ENCODE assay signal across 25 mouse cellular contexts in genomic region chr7:100995951-100996350, GRCm38 (mm10). TPM values are rescaled to one million over a fixed set of nuclear protein-coding genes. Genes with fewer than 3 reads are reported as not detected.
DNase-seq lines count a peak whose midpoint lies in the region; ATAC-seq lines count a peak whose summit lies in the region.
"Had no signal": no experiment of that assay in that cellular context is flagged by ENCODE, and none has a peak within 500 bp of the region (broad histone marks: within the 10 kb centered on the region; RNA-seq: fewer than 3 reads in every experiment).

No protein-coding gene starts in this region.

- peak; percentile 65 for ATAC-seq in liver, embryonic 13.5 days (ENCODE audit: low read depth)
- ATAC-seq in liver, embryonic 12.5 days: no peak
- 0 out of 2 replicates have a peak, but pooled peaks have one; percentile 22 for ATAC-seq in megakaryocyte progenitor cell, adult 5-6 weeks (replicated peaks; ENCODE audit: poor library complexity)
- ATAC-seq: forebrain, embryonic 15.5 days; hindbrain, embryonic 16.5 days; intestine, embryonic 15.5 days had no signal

- no peak overlapping the region for H3K4me3 ChIP-seq in liver, embryonic 13.5 days (replicated peaks)
- no peak overlapping the region for H3K4me3 ChIP-seq in liver, embryonic 12.5 days
- H3K4me3 ChIP-seq: embryonic facial prominence, embryonic 10.5 days; embryonic facial prominence, embryonic 13.5 days; erythroblast, embryonic 14.5 days; forebrain, embryonic 12.5 days; forebrain, embryonic 15.5 days; hindbrain, embryonic 10.5 days; hindbrain, embryonic 13.5 days; intestine, embryonic 15.5 days had no signal

- intact Hi-C loops in heart, postnatal 14 days (cut with DNase I): no loop called here

- no peak overlapping the region for H3K27ac ChIP-seq in liver, embryonic 13.5 days
- H3K27ac ChIP-seq in liver, embryonic 12.5 days: no peak overlapping the region
- H3K27ac ChIP-seq: embryonic facial prominence, embryonic 10.5 days; embryonic facial prominence, embryonic 13.5 days; forebrain, embryonic 12.5 days; forebrain, embryonic 15.5 days; hindbrain, embryonic 10.5 days; hindbrain, embryonic 13.5 days; intestine, embryonic 15.5 days had no signal

- H3K27me3 ChIP-seq in liver, embryonic 13.5 days: no peaks in the 10 kb centered on the region
- H3K27me3 ChIP-seq in liver, embryonic 12.5 days (replicated peaks): no peaks in the 10 kb centered on the region
- H3K27me3 ChIP-seq: CH12.LX; embryonic facial prominence, embryonic 13.5 days; forebrain, embryonic 12.5 days; forebrain, embryonic 15.5 days; hindbrain, embryonic 13.5 days; intestine, embryonic 15.5 days had no signal

- DNase-seq in heart, adult 11 months: peak; percentile 78
- no peak for DNase-seq in heart, postnatal 14 days
- no peak for DNase-seq in liver, embryonic 13.5 days
- no peak for DNase-seq in spleen, postnatal 36 days (ENCODE audit: low spot score in 2 of 2)
- DNase-seq: B cell, adult 2 months; cerebellum, adult 11-12 months; cerebellum, adult 8-10 months; cerebellum, postnatal 36 days; embryo, embryonic 11 days; gastrocnemius, postnatal 14 days; heart, postnatal 36 days had no signal

- H3K4me2 ChIP-seq in liver, embryonic 13.5 days: no peak overlapping the region
- no peak overlapping the region for H3K4me2 ChIP-seq in liver, embryonic 12.5 days
- H3K4me2 ChIP-seq: embryonic facial prominence, embryonic 13.5 days; forebrain, embryonic 12.5 days; forebrain, embryonic 15.5 days; heart, embryonic 11.5 days; hindbrain, embryonic 13.5 days; intestine, embryonic 15.5 days had no signal

- no peaks in the 10 kb centered on the region for H3K36me3 ChIP-seq in liver, embryonic 13.5 days
- H3K36me3 ChIP-seq in liver, embryonic 12.5 days: no peaks in the 10 kb centered on the region
- H3K36me3 ChIP-seq: embryonic facial prominence, embryonic 10.5 days; embryonic facial prominence, embryonic 13.5 days; forebrain, embryonic 12.5 days; forebrain, embryonic 15.5 days; G1E; hindbrain, embryonic 10.5 days; hindbrain, embryonic 13.5 days; intestine, embryonic 15.5 days had no signal

- 22% methylated on average over 3 of the region's 3 CpGs for WGBS in liver, embryonic 13.5 days (ENCODE audit: insufficient replicate concordance)
- WGBS in liver, embryonic 12.5 days (ENCODE audit: insufficient replicate concordance): 32% methylated on average over 3 of the region's 3 CpGs

- H3K9ac ChIP-seq in liver, embryonic 13.5 days: no peak overlapping the region
- H3K9ac ChIP-seq in liver, embryonic 12.5 days: no peak overlapping the region
- H3K9ac ChIP-seq: embryonic facial prominence, embryonic 13.5 days; forebrain, embryonic 12.5 days; forebrain, embryonic 15.5 days; hindbrain, embryonic 13.5 days; intestine, embryonic 15.5 days had no signal

- no peaks in the 10 kb centered on the region for H3K9me3 ChIP-seq in liver, embryonic 13.5 days (replicated peaks)
- H3K9me3 ChIP-seq in liver, embryonic 12.5 days (replicated peaks): no peaks in the 10 kb centered on the region
- H3K9me3 ChIP-seq: embryonic facial prominence, embryonic 10.5 days; embryonic facial prominence, embryonic 13.5 days; forebrain, embryonic 12.5 days; forebrain, embryonic 15.5 days; G1E; hindbrain, embryonic 10.5 days; hindbrain, embryonic 13.5 days; intestine, embryonic 15.5 days had no signal

- H3K4me1 ChIP-seq in liver, embryonic 13.5 days (replicated peaks): peaks cover 22% of the 10 kb centered on the region
- H3K4me1 ChIP-seq in liver, embryonic 12.5 days: peaks cover 25% of the 10 kb centered on the region
- H3K4me1 ChIP-seq: forebrain, embryonic 15.5 days; intestine, embryonic 15.5 days had no signal

RNA-seq across cellular contexts. Expression of gene P2ry2, which starts 16.7 kb away (rescaled TPM):
- total RNA-seq in heart, postnatal 14 days (2021): 10 to 100 TPM; 20.6 to 22.1 TPM
- polyA plus RNA-seq in liver, embryonic 13.5 days (2015; fragmentation: Nextera tagmentation; extraction: Ambion mirVana): 0.76 TPM in 2 replicates
- 1.2 TPM in 2 replicates for polyA plus RNA-seq in liver, embryonic 12.5 days (2016; fragmentation: Nextera tagmentation; extraction: Ambion mirVana)
- 5.5 and 5.7 TPM in 2 replicates for total RNA-seq in megakaryocyte progenitor cell, adult 5-6 weeks (2015)
- 6.8 and 6.9 TPM in 2 replicates for total RNA-seq in megakaryocyte progenitor cell, adult 5-6 weeks (2017)
- polyA plus RNA-seq: G1E had no signal

RNA-seq across cellular contexts. Expression of gene P2ry6, which starts 21.5 kb away (rescaled TPM):
- total RNA-seq in heart, postnatal 14 days (2021): 1 to 10 TPM; 4.1 to 4.5 TPM
- 2.7 and 3.2 TPM in 2 replicates for polyA plus RNA-seq in liver, embryonic 13.5 days (2015; fragmentation: Nextera tagmentation; extraction: Ambion mirVana)
- 3.4 and 3.6 TPM in 2 replicates for polyA plus RNA-seq in liver, embryonic 12.5 days (2016; fragmentation: Nextera tagmentation; extraction: Ambion mirVana)
- 0.42 and 0.49 TPM in 2 replicates for total RNA-seq in megakaryocyte progenitor cell, adult 5-6 weeks (2015)
- total RNA-seq in megakaryocyte progenitor cell, adult 5-6 weeks (2017): 0.04 TPM in 1 of 2 replicates, not detected in the other
